Mouse (Mus musculus): ENCODE results near the gene Cd2bp2.

DNA sequence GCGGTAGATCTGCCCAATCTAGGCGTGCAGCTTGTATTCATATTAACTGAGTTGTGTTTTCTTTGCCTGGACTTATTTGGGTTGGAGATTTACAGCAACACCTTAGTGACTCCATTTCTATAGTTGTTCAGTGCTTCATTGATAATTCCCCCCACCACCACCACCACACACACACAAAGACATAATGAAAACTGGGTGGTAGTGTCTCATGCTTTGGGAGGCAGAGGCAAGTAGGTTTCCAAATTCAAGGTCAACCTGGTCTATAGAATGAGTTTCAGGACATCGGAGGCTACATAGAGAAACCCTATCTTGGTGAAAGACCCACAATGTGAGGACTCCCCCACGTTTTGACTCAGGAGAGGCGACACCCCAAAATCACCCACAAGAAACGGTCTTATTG lies 28.8 kb upstream of the Cd2bp2 start:
- TF ChIP-seq POLR2A (IDR thresholded peaks at IDR 0.05; ENCODE audit: control insufficient read depth in 1 of 2, insufficient read depth in 1 of 2, low read depth in 1 of 2, low read length in 2 of 2, poor library complexity in 1 of 2) (no peak), CTCF (IDR thresholded peaks at IDR 0.05 in 2 of 3, conservative IDR thresholded peaks at IDR 0.05 in 1 of 3; ENCODE audit: control insufficient read depth in 1 of 3, insufficient read depth in 1 of 3, low read depth in 2 of 3, low read length in 3 of 3, poor library complexity in 1 of 3, severe bottlenecking in 1 of 3) (no peak), POLR2AphosphoS2 (IDR thresholded peaks at IDR 0.05; ENCODE audit: low read length) (no peak), ZNF384 (IDR thresholded peaks at IDR 0.05; ENCODE audit: low read depth, low read length) (no peak), E2F4 (IDR thresholded peaks at IDR 0.05; ENCODE audit: borderline replicate concordance, low read depth, low read length) (no peak), POLR2AphosphoS5 (IDR thresholded peaks at IDR 0.05; ENCODE audit: borderline replicate concordance, low read depth, low read length) (no peak), MAX (IDR thresholded peaks at IDR 0.05; ENCODE audit: low read length) (no peak), MXI1 (IDR thresholded peaks at IDR 0.05; ENCODE audit: low read depth, low read length) (no peak)

All from MEL (cell line).